Mouse (Mus musculus) right cerebral cortex, adult 18-20 months (tissue): ENCODE results near the gene Inafm2.

Experiments
- DNase-seq: peaks from one replicate; pipeline ENCODE4 v3.0.0; 2022; ENCODE audit warnings: mixed read lengths

The Inafm2 gene

GRCm38 (mm10) chr2:118783663-118784062, 38.1 kb downstream of the Inafm2 start:
- no peak for DNase-seq

- no peak for DNase-seq
These were observed 41.0 kb downstream of the Inafm2 start for GRCm38 (mm10) chr2:118786525-118786924.

GRCm38 (mm10) chr2:118789501-118789900, 43.9 kb downstream of the Inafm2 start:
- no peak for DNase-seq

- DNase-seq = no peak
These were observed 44.6 kb downstream of the Inafm2 start for GRCm38 (mm10) chr2:118790221-118790550.

DNA sequence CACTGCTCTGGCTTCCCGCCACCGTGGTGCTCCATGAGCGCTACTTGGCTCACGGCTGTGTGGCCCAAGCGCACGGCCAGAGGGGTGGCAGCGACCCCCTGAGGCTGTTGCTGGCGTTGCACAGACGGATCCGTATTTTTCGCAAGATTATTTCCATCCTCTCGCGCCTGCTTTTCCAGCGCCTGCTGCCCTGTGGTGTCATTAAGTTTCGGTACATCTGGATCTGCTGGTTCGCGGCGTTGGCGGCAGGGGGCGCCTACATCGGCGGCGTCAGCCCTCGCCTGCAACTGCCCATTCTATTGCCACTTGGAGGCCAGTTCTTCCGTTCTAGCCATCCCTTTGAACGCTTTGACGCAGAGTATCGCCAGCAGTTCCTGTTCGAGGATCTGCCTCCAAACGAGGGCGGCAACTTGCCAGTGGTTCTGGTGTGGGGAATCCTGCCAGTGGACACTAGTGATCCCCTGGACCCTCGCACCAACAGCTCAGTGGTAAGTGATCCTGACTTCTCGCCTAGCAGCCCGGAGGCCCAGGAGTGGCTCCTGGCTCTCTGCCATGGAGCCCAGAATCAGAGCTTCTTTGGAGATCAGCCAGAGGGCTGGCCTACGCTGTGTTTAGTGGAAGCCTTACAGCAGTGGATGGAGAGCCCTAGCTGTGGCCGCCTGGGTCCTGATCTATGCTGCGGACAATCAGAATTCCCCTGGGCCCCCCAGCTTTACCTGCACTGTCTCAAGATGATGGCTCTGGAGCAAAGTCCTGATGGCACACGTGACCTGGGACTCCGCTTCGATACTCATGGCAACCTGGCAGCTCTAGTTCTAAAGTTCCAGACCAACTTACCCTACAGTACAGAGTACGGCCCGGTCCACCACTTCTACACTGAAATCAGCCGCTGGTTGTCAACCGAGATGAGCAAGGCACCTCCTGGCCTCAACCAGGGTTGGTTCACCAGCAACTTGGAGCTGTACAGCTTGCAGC, 45.3 kb downstream of the Inafm2 start:
- peak; percentile 50 for DNase-seq

- DNase-seq = no peak
These were observed 46.2 kb downstream of the Inafm2 start for GRCm38 (mm10) chr2:118791591-118792258.

DNA sequence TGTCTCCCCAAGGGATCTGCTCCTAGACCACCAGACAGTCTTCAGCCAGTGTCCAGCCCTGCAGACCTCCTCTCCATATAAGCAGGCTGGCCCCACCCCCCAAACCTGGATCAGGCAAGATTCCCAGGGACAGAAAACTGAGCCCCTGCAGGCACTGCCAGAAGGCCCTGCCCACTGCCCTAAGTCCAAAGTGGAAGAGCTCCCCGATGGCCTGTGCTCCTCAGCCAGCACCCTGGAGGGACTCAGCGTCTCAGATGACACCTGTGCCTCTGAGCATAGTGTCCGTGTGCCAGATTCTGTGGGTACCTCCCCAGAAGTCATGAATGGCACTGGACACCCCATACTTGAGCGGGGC, 46.7 kb downstream of the Inafm2 start:
- no peak for DNase-seq

GRCm38 (mm10) chr2:118793636-118794035, 48.1 kb downstream of the Inafm2 start:
- no peak for DNase-seq
